Mouse (Mus musculus) lung, postnatal 14 days (tissue): ENCODE measurements at regions not wholly inside any gene's neighbourhood (a gene's known extent, or its start where the extent isn't known, plus 50 kb on each side); places are given as distances from the start of the nearest gene placed in this dataset.

Experiments used
- DNase-seq: peaks from one replicate; pipeline ENCODE4 v3.0.0; 2021

GRCm38 (mm10) chr10:30257889-30258288 lies 57.5 kb upstream of the Cenpw start:
- no peak for DNase-seq
